Mouse (Mus musculus) limb, embryonic 12.5 days (tissue): Measurements from ENCODE around the gene Dlg1. TPM values are rescaled to one million over a fixed set of nuclear protein-coding genes. Genes with fewer than 3 reads are reported as not detected.

Experiments used
- ATAC-seq: fragments of 200-750 bp; cut with Nextera tagmentation; 2 replicates; pipeline ENCODE4 v1.8.0; 2017; ENCODE audit warnings: low read depth, moderate TSS enrichment; ENCODE audit not compliant: insufficient number of reproducible peaks, insufficient read depth, low FRiP score, low TSS enrichment
- H3K27ac ChIP-seq: fragments of 300-500 bp; sonication (generic); 2 replicates; pipeline ENCODE4 v1.5.1; 2016; ENCODE audit warnings: mild to moderate bottlenecking, moderate library complexity
- H3K27me3 ChIP-seq: fragments of 300-500 bp; sonication (generic); 2 replicates; pipeline ENCODE4 v1.6.1; 2016; ENCODE audit warnings: mild to moderate bottlenecking, moderate library complexity
- H3K36me3 ChIP-seq: fragments of 300-500 bp; sonication (generic); 2 replicates; pipeline ENCODE4 v1.6.1; 2016; ENCODE audit warnings: mild to moderate bottlenecking, moderate library complexity
- H3K4me1 ChIP-seq: fragments of 300-500 bp; sonication (generic); replicated peaks from 2 replicates; pipeline ENCODE4 v1.6.1; 2016
- H3K4me2 ChIP-seq: fragments of 300-500 bp; sonication (generic); 2 replicates; pipeline ENCODE4 v1.6.1; 2016; ENCODE audit warnings: mild to moderate bottlenecking, moderate library complexity
- H3K4me3 ChIP-seq: fragments of 300-500 bp; sonication (generic); replicated peaks from 2 replicates; pipeline ENCODE4 v1.5.1; 2016; ENCODE audit warnings: mild to moderate bottlenecking
- H3K9ac ChIP-seq: fragments of 300-500 bp; sonication (generic); replicated peaks from 2 replicates; pipeline ENCODE4 v1.6.1; 2016; ENCODE audit warnings: mild to moderate bottlenecking, moderate library complexity
- H3K9me3 ChIP-seq: fragments of 300-500 bp; sonication (generic); 2 replicates; pipeline ENCODE4 v1.6.1; 2016; ENCODE audit warnings: mild to moderate bottlenecking, moderate library complexity
- WGBS: fragments of 180-500 bp; shearing (Covaris S2); methylation state at CpG from one replicate; pipeline ENCODE4 v1.1.7; 2016; 5-methylcytosine and 5-hydroxymethylcytosine counted together
- polyA plus RNA-seq: library from polyadenylated mRNA; unstranded; fragments of >200 nt; fragmentation: Nextera tagmentation; extraction: Ambion mirVana; gene quantifications from 2 replicates; pipeline ENCODE4 v1.2.1, GENCODE M21; 2016

Dlg1 gene
- polyA plus RNA-seq, 1 experiment from 2014 or later = 42.9 TPM

GRCm38 (mm10) chr16:31631046-31631445, 32.2 kb upstream of the Dlg1 start:
- Histone ChIP-seq H3K4me3 (no peak overlapping the region), H3K4me1 (no peaks in the 10 kb centered on the region), H3K27me3 (no peaks in the 10 kb centered on the region), H3K9ac (no peak overlapping the region), H3K9me3 (no peaks in the 10 kb centered on the region), H3K36me3 (no peaks in the 10 kb centered on the region), H3K27ac (no peak overlapping the region), H3K4me2 (no peak overlapping the region)
- no peak for ATAC-seq
- whole genome bisulfite sequencing = 69% methylated on average over 3 of the region's 3 CpGs

- H3K9ac ChIP-seq = no peak overlapping the region
- H3K9me3 ChIP-seq = no peaks in the 10 kb centered on the region
- H3K4me2 ChIP-seq = no peak overlapping the region
- H3K27me3 ChIP-seq = no peaks in the 10 kb centered on the region
- 0 out of 2 replicates have a peak, but pooled peaks cover 4% of the 10 kb centered on the region for H3K4me1 ChIP-seq
- ATAC-seq = no peak
- 96% methylated on average over 4 of the region's 4 CpGs for WGBS
- H3K27ac ChIP-seq = no peak overlapping the region
- no peak overlapping the region for H3K4me3 ChIP-seq
- no peaks in the 10 kb centered on the region for H3K36me3 ChIP-seq
Observed at GRCm38 (mm10) chr16:31634371-31634770, 28.9 kb upstream of the Dlg1 start.

GRCm38 (mm10) chr16:31638393-31638792, 24.9 kb upstream of the Dlg1 start:
- no peak for ATAC-seq
- Histone ChIP-seq H3K4me1 (peaks cover 15% of the 10 kb centered on the region), H3K9ac (no peak overlapping the region), H3K27me3 (no peaks in the 10 kb centered on the region), H3K4me3 (no peak overlapping the region), H3K4me2 (no peak overlapping the region), H3K27ac (no peak overlapping the region), H3K36me3 (no peaks in the 10 kb centered on the region), H3K9me3 (no peaks in the 10 kb centered on the region)
- 49% methylated on average over 7 of the region's 7 CpGs for WGBS

- H3K27ac ChIP-seq = no peak overlapping the region
- H3K4me3 ChIP-seq = no peak overlapping the region
- no peak overlapping the region for H3K4me2 ChIP-seq
- ATAC-seq = no peak
- no peaks in the 10 kb centered on the region for H3K9me3 ChIP-seq
- no peaks in the 10 kb centered on the region for H3K36me3 ChIP-seq
- H3K27me3 ChIP-seq = no peaks in the 10 kb centered on the region
- 54% methylated on average over 4 of the region's 4 CpGs for WGBS
- no peak overlapping the region for H3K9ac ChIP-seq
- peaks cover 15% of the 10 kb centered on the region for H3K4me1 ChIP-seq
Observed at GRCm38 (mm10) chr16:31639946-31640345, 23.3 kb upstream of the Dlg1 start.

GRCm38 (mm10) chr16:31641776-31642175, 21.5 kb upstream of the Dlg1 start:
- no peak overlapping the region for H3K9ac ChIP-seq
- H3K27ac ChIP-seq = no peak overlapping the region

GRCm38 (mm10) chr16:31647221-31647620, 16.0 kb upstream of the Dlg1 start:
- ATAC-seq = no peak
- WGBS = 85% methylated on average over 7 of the region's 7 CpGs
- Histone ChIP-seq H3K27ac (no peak overlapping the region), H3K27me3 (no peaks in the 10 kb centered on the region), H3K4me3 (no peak overlapping the region), H3K9ac (no peak overlapping the region), H3K4me2 (no peak overlapping the region), H3K9me3 (no peaks in the 10 kb centered on the region), H3K4me1 (0 out of 2 replicates have a peak, but pooled peaks cover 3% of the 10 kb centered on the region), H3K36me3 (no peaks in the 10 kb centered on the region)

More at GRCm38 (mm10) chr16:31641776-31642175, 21.5 kb upstream of the Dlg1 start:
- H3K9me3 ChIP-seq = no peaks in the 10 kb centered on the region
- no peak overlapping the region for H3K4me2 ChIP-seq
- WGBS = 39% methylated on average over 4 of the region's 4 CpGs
- peaks cover 15% of the 10 kb centered on the region for H3K4me1 ChIP-seq
- no peaks in the 10 kb centered on the region for H3K36me3 ChIP-seq
- 0 out of 2 replicates have a peak, but pooled peaks have one; percentile 26 for ATAC-seq
- no peaks in the 10 kb centered on the region for H3K27me3 ChIP-seq
- no peak overlapping the region for H3K4me3 ChIP-seq

- no peak overlapping the region for H3K4me2 ChIP-seq
- WGBS = 22% methylated on average over 6 of the region's 6 CpGs
- H3K4me3 ChIP-seq = no peak overlapping the region
- ATAC-seq = no peak
- no peak overlapping the region for H3K27ac ChIP-seq
- no peak overlapping the region for H3K9ac ChIP-seq
- no peaks in the 10 kb centered on the region for H3K9me3 ChIP-seq
- H3K36me3 ChIP-seq = no peaks in the 10 kb centered on the region
- H3K4me1 ChIP-seq = 0 out of 2 replicates have a peak, but pooled peaks cover 8% of the 10 kb centered on the region
- no peaks in the 10 kb centered on the region for H3K27me3 ChIP-seq
Observed at GRCm38 (mm10) chr16:31650788-31651187, 12.5 kb upstream of the Dlg1 start.

- no peaks in the 10 kb centered on the region for H3K36me3 ChIP-seq
- H3K4me3 ChIP-seq = no peak overlapping the region
Observed at GRCm38 (mm10) chr16:31651541-31651940, 11.7 kb upstream of the Dlg1 start.

GRCm38 (mm10) chr16:31652115-31652843, 11.0 kb upstream of the Dlg1 start:
- Histone ChIP-seq H3K9ac (no peak overlapping the region), H3K9me3 (no peaks in the 10 kb centered on the region), H3K4me3 (no peak overlapping the region), H3K27me3 (no peaks in the 10 kb centered on the region), H3K4me2 (no peak overlapping the region), H3K4me1 (0 out of 2 replicates have a peak, but pooled peaks cover 8% of the 10 kb centered on the region), H3K36me3 (no peaks in the 10 kb centered on the region), H3K27ac (no peak overlapping the region)
- no peak for ATAC-seq
- 60% methylated on average over 9 of the region's 9 CpGs for WGBS

More at GRCm38 (mm10) chr16:31651541-31651940, 11.7 kb upstream of the Dlg1 start:
- Histone ChIP-seq H3K9ac (no peak overlapping the region), H3K27ac (no peak overlapping the region), H3K4me2 (no peak overlapping the region), H3K27me3 (no peaks in the 10 kb centered on the region), H3K4me1 (0 out of 2 replicates have a peak, but pooled peaks cover 8% of the 10 kb centered on the region), H3K9me3 (no peaks in the 10 kb centered on the region)
- WGBS = 77% methylated on average over 3 of the region's 3 CpGs
- no peak for ATAC-seq

- ATAC-seq = no peak
- H3K4me3 ChIP-seq = no peak overlapping the region
- 0 out of 2 replicates have a peak, but pooled peaks cover 8% of the 10 kb centered on the region for H3K4me1 ChIP-seq
- H3K9ac ChIP-seq = no peak overlapping the region
- H3K27me3 ChIP-seq = no peaks in the 10 kb centered on the region
- H3K9me3 ChIP-seq = no peaks in the 10 kb centered on the region
- no peak overlapping the region for H3K4me2 ChIP-seq
- 78% methylated on average over 5 of the region's 5 CpGs for WGBS
- no peaks in the 10 kb centered on the region for H3K36me3 ChIP-seq
- no peak overlapping the region for H3K27ac ChIP-seq
Observed at GRCm38 (mm10) chr16:31653616-31654015, 9.6 kb upstream of the Dlg1 start.

GRCm38 (mm10) chr16:31654021-31654420, 9.2 kb upstream of the Dlg1 start:
- Histone ChIP-seq H3K27me3 (no peaks in the 10 kb centered on the region), H3K4me2 (no peak overlapping the region), H3K9ac (no peak overlapping the region), H3K27ac (no peak overlapping the region), H3K36me3 (no peaks in the 10 kb centered on the region), H3K4me1 (0 out of 2 replicates have a peak, but pooled peaks cover 8% of the 10 kb centered on the region), H3K4me3 (no peak overlapping the region), H3K9me3 (no peaks in the 10 kb centered on the region)
- WGBS = 76% methylated on average over 7 of the region's 7 CpGs
- no peak for ATAC-seq
